Mouse (Mus musculus) cerebellum, adult 9-11 months (tissue): ENCODE data around the gene Gm29049.
"Not testable (repeated sequence)": the region's sequence is repeated elsewhere in the genome, so short reads cannot be mapped to it uniquely, and the experiment has no call there.

Experiments
- DNase-seq: peaks from one replicate; pipeline ENCODE4 v3.0.0; 2022

The Gm29049 gene

DNA sequence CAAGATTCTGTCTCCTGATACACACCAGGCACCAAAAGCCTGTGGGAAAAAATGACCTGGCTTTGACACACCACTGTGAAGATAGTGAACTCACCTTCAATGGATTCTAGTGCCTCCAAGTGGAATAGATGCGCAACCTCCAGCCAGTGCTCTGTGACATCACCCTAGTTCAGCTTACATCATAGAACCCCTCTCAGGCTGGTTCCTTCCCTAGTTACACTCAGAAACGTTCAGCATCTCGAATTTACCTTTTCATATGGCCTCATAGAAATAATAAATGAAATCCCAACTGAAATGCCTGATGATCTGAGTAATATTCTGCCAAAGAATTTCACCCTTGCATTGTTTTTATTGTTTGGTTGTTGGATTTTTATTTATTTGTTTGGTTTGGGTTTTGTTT lies at the start of gene Gm29049:
TSS of gene Gm29049 (minus strand) at position 101 of the 400 bp plus-strand sequence.
- not testable (repeated sequence) for DNase-seq
